Mouse (Mus musculus) heart, embryonic 16.5 days (tissue): ENCODE results near the gene Prr19. TPM values are rescaled to one million over a fixed set of nuclear protein-coding genes. Genes with fewer than 3 reads are reported as not detected.
A peak's percentile ranks its signal among the peaks of the same experiment; 100 is the strongest.

Source experiments
- ATAC-seq: fragments of 200-750 bp; cut with Nextera tagmentation; replicated peaks from 2 replicates; pipeline ENCODE4 v1.8.0; 2017; ENCODE audit warnings: moderate number of reproducible peaks; ENCODE audit not compliant: insufficient read depth, low FRiP score; ENCODE audit errors: extremely low read depth
- H3K27ac ChIP-seq: fragments of 300-500 bp; sonication (generic); 2 replicates; pipeline ENCODE4 v1.5.1; 2014; ENCODE audit warnings: mild to moderate bottlenecking, low read length, control low read depth, moderate library complexity
- H3K27me3 ChIP-seq: fragments of 300-500 bp; sonication (generic); 2 replicates; pipeline ENCODE4 v1.6.1; 2014; ENCODE audit warnings: low read length, mixed read lengths; ENCODE audit not compliant: control insufficient read depth, insufficient read depth
- H3K36me3 ChIP-seq: fragments of 300-500 bp; sonication (generic); 2 replicates; pipeline ENCODE4 v1.6.1; 2014; ENCODE audit not compliant: control insufficient read depth, insufficient read depth
- H3K4me1 ChIP-seq: fragments of 300-500 bp; sonication (generic); 2 replicates; pipeline ENCODE4 v1.6.1; 2014; ENCODE audit warnings: low read length, mixed read lengths; ENCODE audit not compliant: control insufficient read depth, insufficient read depth
- H3K4me2 ChIP-seq: fragments of 300-500 bp; sonication (generic); 2 replicates; pipeline ENCODE4 v1.6.1; 2014; ENCODE audit warnings: low read depth, mild to moderate bottlenecking, control low read depth, low read length
- H3K4me3 ChIP-seq: fragments of 300-500 bp; sonication (generic); 2 replicates; pipeline ENCODE4 v1.5.1; 2014; ENCODE audit warnings: mild to moderate bottlenecking, control low read depth, low read length
- H3K9ac ChIP-seq: fragments of 300-500 bp; sonication (generic); 2 replicates; pipeline ENCODE4 v1.6.1; 2014; ENCODE audit warnings: low read length, control low read depth
- H3K9me3 ChIP-seq: fragments of 300-500 bp; sonication (generic); replicated peaks from 2 replicates; pipeline ENCODE4 v1.6.1; 2016; ENCODE audit warnings: low read length; ENCODE audit not compliant: control insufficient read depth
- WGBS: fragments of 180-500 bp; shearing (Covaris S2); extraction: QIAGEN DNeasy Blood & Tissue Kit; methylation state at CpG from one replicate; pipeline ENCODE4 v1.1.7; 2014; 5-methylcytosine and 5-hydroxymethylcytosine counted together
- polyA plus RNA-seq: library from polyadenylated mRNA; unstranded; fragments of >200 nt; fragmentation: Nextera tagmentation; extraction: Ambion mirVana; gene quantifications from 2 replicates; pipeline ENCODE4 v1.2.1, GENCODE M21; 2015

Prr19 gene
- polyA plus RNA-seq, 1 experiment from 2014 or later = not detected

DNA sequence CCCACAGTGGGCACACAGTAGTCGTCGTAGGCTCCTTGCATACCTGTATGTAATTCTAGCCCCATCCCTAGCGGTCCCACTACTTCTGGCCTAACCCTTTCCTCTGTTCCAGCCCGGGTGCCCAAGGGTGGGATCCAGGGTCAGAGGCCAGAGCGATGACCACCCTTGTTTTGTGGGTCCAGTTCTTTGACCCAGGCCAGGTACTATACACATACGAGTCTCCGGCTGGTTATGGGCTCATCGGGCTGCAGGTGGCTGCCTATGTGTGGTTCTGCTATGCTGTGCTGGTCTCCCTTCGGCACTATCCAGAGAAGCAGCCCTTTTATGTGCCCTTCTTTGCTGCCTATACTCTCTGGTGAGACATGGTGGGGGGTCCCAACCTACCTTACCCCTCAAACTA lies 8.2 kb downstream of the Prr19 start:
- no peak overlapping the region for H3K27ac ChIP-seq
- no peaks in the 10 kb centered on the region for H3K9me3 ChIP-seq
- ATAC-seq = no peak
- no peaks in the 10 kb centered on the region for H3K36me3 ChIP-seq
- H3K4me1 ChIP-seq = peaks cover 7% of the 10 kb centered on the region
- H3K4me3 ChIP-seq = no peak overlapping the region
- no peak overlapping the region for H3K9ac ChIP-seq
- H3K27me3 ChIP-seq = peaks cover 63% of the 10 kb centered on the region
- WGBS = 79% methylated on average over 9 of the region's 9 CpGs
- H3K4me2 ChIP-seq = no peak overlapping the region

- WGBS = 76% methylated on average over 11 of the region's 11 CpGs
- Histone ChIP-seq H3K4me1 (peaks cover 13% of the 10 kb centered on the region), H3K9me3 (no peaks in the 10 kb centered on the region), H3K4me2 (no peak overlapping the region), H3K27ac (no peak overlapping the region), H3K36me3 (no peaks in the 10 kb centered on the region), H3K4me3 (no peak overlapping the region), H3K27me3 (peaks cover 75% of the 10 kb centered on the region), H3K9ac (no peak overlapping the region)
- ATAC-seq = no peak
Measured at GRCm38 (mm10) chr7:25311193-25311592, 10.0 kb downstream of the Prr19 start.

DNA sequence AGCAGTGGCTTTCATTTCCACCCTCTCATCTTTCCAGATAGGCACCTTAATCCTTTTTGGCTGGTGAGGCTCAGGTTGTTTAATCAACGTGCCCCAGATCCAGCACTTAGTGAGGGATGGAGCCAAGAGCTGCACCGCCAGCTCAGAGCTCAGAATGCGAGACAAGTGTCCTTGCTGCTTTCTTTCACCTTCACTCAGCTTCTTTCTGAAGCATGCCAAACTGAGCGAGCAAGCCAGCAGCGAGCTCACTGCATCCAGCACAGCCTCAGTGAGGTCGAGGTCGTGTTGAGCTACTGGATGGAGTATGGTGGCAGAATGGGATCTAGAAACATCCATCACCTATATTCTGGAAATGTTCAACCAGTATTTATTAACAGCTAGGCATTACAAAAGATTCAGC lies 12.1 kb downstream of the Prr19 start:
- Histone ChIP-seq H3K4me2 (no peak overlapping the region), H3K36me3 (no peaks in the 10 kb centered on the region), H3K9me3 (no peaks in the 10 kb centered on the region), H3K27me3 (peaks cover 58% of the 10 kb centered on the region), H3K27ac (no peak overlapping the region), H3K4me1 (peaks cover 16% of the 10 kb centered on the region), H3K4me3 (no peak overlapping the region), H3K9ac (no peak overlapping the region)
- ATAC-seq = no peak
- 31% methylated on average over 7 of the region's 7 CpGs for WGBS

- ATAC-seq = no peak
- Histone ChIP-seq H3K4me3 (peak overlapping the region; percentile 74), H3K4me2 (peak overlapping the region; percentile 81), H3K9me3 (no peaks in the 10 kb centered on the region), H3K4me1 (peaks cover 18% of the 10 kb centered on the region), H3K27ac (no peak overlapping the region), H3K9ac (peak overlapping the region; percentile 61), H3K27me3 (peaks cover 48% of the 10 kb centered on the region), H3K36me3 (no peaks in the 10 kb centered on the region; the same call in 1 of the 2 replicates)
- 2% methylated on average over 47 of the region's 51 CpGs for WGBS
Measured at GRCm38 (mm10) chr7:25314606-25315305, 13.5 kb downstream of the Prr19 start.

DNA sequence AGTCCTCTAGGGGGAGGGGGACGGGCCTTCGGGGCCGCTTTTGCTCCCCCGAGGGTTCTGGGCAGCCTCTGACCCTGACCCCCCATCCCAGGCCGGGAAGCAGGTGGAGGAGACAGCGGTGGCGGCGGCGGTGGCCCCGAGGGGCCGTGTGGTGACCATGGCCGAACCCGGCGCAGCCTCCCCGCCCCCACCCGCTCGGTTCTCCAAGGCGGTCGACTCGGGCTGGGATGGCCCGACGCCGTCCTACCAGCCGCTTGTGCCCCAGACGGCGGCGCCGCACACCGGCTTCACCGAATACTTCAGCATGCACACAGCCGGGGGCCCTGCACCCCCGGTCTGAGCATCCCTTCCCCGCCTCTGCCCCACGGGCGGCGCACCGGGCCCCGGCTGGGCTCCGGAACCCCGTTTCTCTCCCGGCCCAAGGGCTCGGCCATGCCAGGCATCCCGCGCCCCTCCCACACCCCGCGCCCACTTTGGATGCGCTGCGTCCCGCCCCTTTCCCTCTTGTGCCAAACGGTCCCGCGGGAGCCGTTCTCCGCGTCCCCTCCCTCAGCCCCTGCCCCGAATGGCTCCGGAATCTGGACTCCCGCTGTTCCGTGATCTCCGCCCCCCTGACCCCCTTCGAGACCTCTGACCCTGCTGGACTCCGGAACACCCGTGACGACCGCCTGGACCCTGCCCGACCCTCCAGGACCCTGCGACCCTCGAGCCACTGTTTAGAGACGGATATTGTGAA lies 14.3 kb downstream of the Prr19 start:
- no peaks in the 10 kb centered on the region; the same call in 1 of the 2 replicates for H3K36me3 ChIP-seq
- peak overlapping the region; percentile 61 for H3K9ac ChIP-seq
- peak overlapping the region; percentile 81 for H3K4me2 ChIP-seq
- WGBS = under 1% methylated on average over 69 of the region's 69 CpGs
- no peak overlapping the region for H3K27ac ChIP-seq
- peaks cover 18% of the 10 kb centered on the region for H3K4me1 ChIP-seq
- no peaks in the 10 kb centered on the region for H3K9me3 ChIP-seq
- peak overlapping the region; percentile 74 for H3K4me3 ChIP-seq
- no peak for ATAC-seq
- peaks cover 48% of the 10 kb centered on the region for H3K27me3 ChIP-seq

DNA sequence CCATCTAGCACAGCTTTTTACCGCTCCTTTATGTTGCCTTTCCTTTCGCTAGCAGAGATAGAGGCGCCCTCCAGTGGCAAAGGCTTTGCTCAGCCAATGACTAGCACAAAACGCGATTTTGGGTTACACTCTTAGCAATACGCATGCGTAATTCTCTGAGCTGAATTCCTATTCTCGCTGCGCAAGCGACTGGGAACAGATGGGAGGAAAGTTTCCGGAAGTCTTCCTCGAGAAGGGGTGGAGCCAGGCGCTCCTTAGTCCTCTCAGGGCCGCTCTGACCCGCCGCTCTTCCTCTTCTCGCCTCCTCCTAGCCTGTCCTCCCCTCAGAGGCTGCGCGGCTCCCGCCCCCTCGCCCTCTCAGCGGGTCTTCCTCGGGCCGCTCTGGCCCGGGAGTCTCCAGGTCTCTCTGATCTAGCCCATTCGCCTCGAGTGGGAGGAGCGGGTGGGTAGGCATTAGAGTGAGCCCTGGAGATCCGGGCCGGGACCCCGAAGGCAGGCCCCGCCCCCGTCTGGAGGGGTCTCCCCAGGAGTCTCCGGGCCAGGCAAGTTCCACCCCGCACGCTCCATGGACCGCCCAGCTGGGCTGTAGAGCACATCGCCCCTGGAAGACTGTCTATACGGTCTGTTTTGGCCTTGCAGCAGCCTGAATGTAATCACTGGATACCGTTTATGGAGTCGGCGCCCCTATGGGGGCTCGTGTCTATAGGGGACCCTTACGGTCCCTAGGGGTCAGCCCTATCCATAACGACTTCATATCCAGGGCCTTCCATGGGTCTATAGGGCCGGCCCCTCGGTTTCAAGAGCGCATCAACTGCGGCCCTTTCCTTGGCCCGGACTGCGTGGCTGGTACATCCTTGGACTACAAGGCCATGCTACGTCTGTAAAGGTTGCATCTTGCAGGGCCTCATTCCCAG lies 15.6 kb downstream of the Prr19 start, which contains the start of gene Megf8:
Megf8 (plus strand) TSS at position 633 of the 914 bp plus-strand sequence.
- ATAC-seq = peak; percentile 96
- WGBS = 2% methylated on average over 52 of the region's 52 CpGs
- no peaks in the 10 kb centered on the region for H3K9me3 ChIP-seq
- peaks cover 38% of the 10 kb centered on the region for H3K27me3 ChIP-seq
- H3K27ac ChIP-seq = peak within 1 kb of the TSS; percentile 85
- H3K4me3 ChIP-seq = peak within 1 kb of the TSS; percentile 74
- H3K4me2 ChIP-seq = peak within 1 kb of the TSS; percentile 82
- H3K9ac ChIP-seq = peak within 1 kb of the TSS; percentile 83
- no peaks in the 10 kb centered on the region; the same call in 1 of the 2 replicates for H3K36me3 ChIP-seq
- peaks cover 22% of the 10 kb centered on the region for H3K4me1 ChIP-seq

DNA sequence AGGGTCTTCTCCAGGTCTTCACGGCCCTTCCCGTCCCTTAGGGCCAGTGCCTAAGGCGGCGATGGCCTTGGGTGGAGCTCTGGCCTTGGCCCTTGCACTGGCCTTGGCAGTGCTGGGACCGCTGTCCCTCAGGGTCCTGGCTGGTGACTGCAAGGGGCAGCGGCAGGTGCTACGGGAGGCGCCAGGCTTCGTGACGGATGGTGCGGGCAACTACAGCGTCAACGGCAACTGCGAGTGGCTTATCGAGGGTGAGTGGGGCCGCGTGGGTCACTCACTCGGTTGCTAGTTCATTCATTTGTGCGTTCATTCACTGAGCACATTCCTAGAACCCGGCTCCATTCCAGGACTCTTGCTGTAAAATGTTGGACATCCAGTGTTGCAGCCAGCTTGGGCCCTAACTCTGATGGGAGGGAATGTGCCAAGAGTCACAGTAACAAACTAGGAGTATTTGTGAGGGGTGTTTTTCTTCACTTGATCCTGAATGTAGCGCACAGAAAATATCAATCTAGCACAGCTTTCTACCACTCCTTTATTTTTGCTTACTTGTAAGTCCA lies 16.3 kb downstream of the Prr19 start:
- Histone ChIP-seq H3K4me3 (peak overlapping the region; percentile 74), H3K4me2 (peak overlapping the region; percentile 82), H3K4me1 (peaks cover 27% of the 10 kb centered on the region), H3K27ac (peak overlapping the region; percentile 85), H3K36me3 (no peaks in the 10 kb centered on the region; the same call in 1 of the 2 replicates), H3K27me3 (peaks cover 32% of the 10 kb centered on the region), H3K9me3 (no peaks in the 10 kb centered on the region), H3K9ac (peak overlapping the region; percentile 83)
- 15% methylated on average over 21 of the region's 21 CpGs for WGBS
- ATAC-seq = no peak

- H3K9ac ChIP-seq = peak overlapping the region; percentile 41; the same call in 1 of the 2 replicates
- no peaks in the 10 kb centered on the region; the same call in 1 of the 2 replicates for H3K36me3 ChIP-seq
- H3K9me3 ChIP-seq = no peaks in the 10 kb centered on the region
- H3K4me1 ChIP-seq = peaks cover 14% of the 10 kb centered on the region
- peak overlapping the region; percentile 73 for H3K27ac ChIP-seq
- WGBS = 9% methylated on average over 6 of the region's 6 CpGs
- H3K27me3 ChIP-seq = no peaks in the 10 kb centered on the region
- peak; percentile 68; the same call in 1 of the 2 replicates for ATAC-seq
- H3K4me3 ChIP-seq = peak overlapping the region; percentile 10
- H3K4me2 ChIP-seq = peak overlapping the region; percentile 37
Measured at GRCm38 (mm10) chr7:25322058-25322484, 20.9 kb downstream of the Prr19 start.
